Mouse (Mus musculus): ENCODE results near the gene Gm21094.
"Not testable (repeated sequence)": the region's sequence is repeated elsewhere in the genome, so short reads cannot be mapped to it uniquely, and the experiment has no call there.

Gene Gm21094

DNA sequence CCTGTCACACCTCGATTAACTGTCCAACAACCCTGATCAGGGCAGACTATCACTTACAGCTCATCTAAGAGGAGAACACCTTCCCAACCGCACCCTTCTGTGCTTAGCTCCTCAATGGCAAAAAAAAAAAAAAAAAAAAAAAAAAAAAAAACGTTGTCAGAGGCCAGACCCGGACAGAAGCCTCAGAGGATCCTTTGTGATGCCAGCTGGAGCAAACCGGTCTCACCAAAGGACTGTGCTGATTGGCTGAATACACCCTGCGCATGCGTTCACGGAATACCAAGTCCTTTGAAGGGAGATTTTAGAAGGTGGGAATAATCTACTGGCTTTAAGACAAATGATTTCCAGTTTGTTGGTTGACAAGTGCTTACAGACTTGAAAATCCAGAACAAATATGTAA, at the start of gene Gm21094:
Gene Gm21094 (minus strand): TSS at position 101 of the 400 bp plus-strand sequence.
- in situ Hi-C loops (cut with MboI, MseI): not testable (repeated sequence)

All from T-helper 2 cell (primary cell).